Mouse (Mus musculus): ENCODE measurements at regions not wholly inside any gene's neighbourhood (a gene's known extent, or its start where the extent isn't known, plus 50 kb on each side); places are given as distances from the start of the nearest gene placed in this dataset.

DNA sequence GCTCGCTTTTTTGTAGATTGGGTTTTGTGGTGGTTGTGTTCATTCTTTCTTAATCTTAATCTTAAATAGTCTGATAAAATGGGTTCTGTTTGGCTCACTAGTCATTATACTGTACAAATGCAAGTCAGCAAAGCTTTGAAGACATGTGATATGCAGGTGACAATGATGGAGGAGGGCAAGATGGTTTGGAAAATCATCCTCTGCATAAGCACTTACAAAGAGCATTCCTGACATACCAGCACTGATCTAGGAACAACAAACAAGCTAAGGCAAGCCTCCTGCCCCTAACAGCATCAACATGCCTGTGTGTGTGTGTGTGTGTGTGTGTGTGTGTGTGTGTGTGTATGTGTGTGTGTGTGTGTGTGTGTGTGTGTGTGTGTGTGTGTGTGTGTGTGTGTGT is 514.3 kb downstream of the Tmem38b start:
- WGBS: 97% methylated on average over 1 of the region's 1 CpGs

GRCm38 (mm10) chr4:54353657-54354390 is 528.0 kb downstream of the Tmem38b start:
- Histone ChIP-seq H3K27ac (ENCODE audit: insufficient read depth, low read depth, low read length) (no peak overlapping the region), H3K4me3 (ENCODE audit: insufficient read depth, low read depth, low read length) (no peak overlapping the region), H3K4me1 (ENCODE audit: control insufficient read depth, insufficient read depth, low read length) (no peaks in the 10 kb centered on the region)
- 82% methylated on average over 8 of the region's 8 CpGs for WGBS
- TF ChIP-seq POLR2A (IDR thresholded peaks at IDR 0.05; ENCODE audit: insufficient read depth, low read depth, low read length): no peak
- no peak for TF ChIP-seq CTCF (IDR thresholded peaks at IDR 0.05; ENCODE audit: insufficient read depth, low read depth, low read length)

More for the DNA sequence above, 514.3 kb downstream of the Tmem38b start:
- Histone ChIP-seq H3K4me3 (ENCODE audit: insufficient read depth, low read depth, low read length) (no peak overlapping the region), H3K27ac (ENCODE audit: insufficient read depth, low read depth, low read length) (no peak overlapping the region), H3K4me1 (ENCODE audit: control insufficient read depth, insufficient read depth, low read length) (no peaks in the 10 kb centered on the region)
- TF ChIP-seq CTCF (IDR thresholded peaks at IDR 0.05; ENCODE audit: insufficient read depth, low read depth, low read length) (no peak), POLR2A (IDR thresholded peaks at IDR 0.05; ENCODE audit: insufficient read depth, low read depth, low read length) (no peak)

DNA sequence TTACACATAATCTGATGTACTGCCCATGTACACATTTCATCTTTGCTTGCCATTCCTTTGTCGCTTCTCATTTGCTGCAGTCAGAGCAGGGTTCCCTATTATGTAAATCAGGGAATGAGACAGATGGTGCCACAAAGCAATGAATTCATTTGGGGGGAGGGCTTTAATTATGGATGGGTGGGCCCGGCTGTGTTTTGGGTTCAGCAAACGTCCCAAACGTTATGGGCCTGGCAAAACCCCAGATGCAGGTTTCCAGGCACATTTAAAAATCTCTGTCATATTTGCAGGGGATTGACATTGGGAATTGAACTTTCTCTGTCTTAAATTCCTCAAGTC is 528.5 kb downstream of the Tmem38b start:
- WGBS: 37% methylated on average over 4 of the region's 4 CpGs
- Histone ChIP-seq H3K27ac (ENCODE audit: insufficient read depth, low read depth, low read length) (no peak overlapping the region), H3K4me3 (ENCODE audit: insufficient read depth, low read depth, low read length) (no peak overlapping the region), H3K4me1 (ENCODE audit: control insufficient read depth, insufficient read depth, low read length) (no peaks in the 10 kb centered on the region)
- TF ChIP-seq POLR2A (IDR thresholded peaks at IDR 0.05; ENCODE audit: insufficient read depth, low read depth, low read length): no peak

GRCm38 (mm10) chr4:54355381-54356040 is 529.7 kb downstream of the Tmem38b start:
- 80% methylated on average over 7 of the region's 7 CpGs for WGBS
- no peak overlapping the region for H3K4me3 ChIP-seq (ENCODE audit: insufficient read depth, low read depth, low read length)
- no peak overlapping the region for H3K27ac ChIP-seq (ENCODE audit: insufficient read depth, low read depth, low read length)
- H3K4me1 ChIP-seq (ENCODE audit: control insufficient read depth, insufficient read depth, low read length): no peaks in the 10 kb centered on the region
- TF ChIP-seq POLR2A (IDR thresholded peaks at IDR 0.05; ENCODE audit: insufficient read depth, low read depth, low read length) (no peak), CTCF (IDR thresholded peaks at IDR 0.05; ENCODE audit: insufficient read depth, low read depth, low read length) (no peak)

- TF ChIP-seq POLR2A (IDR thresholded peaks at IDR 0.05; ENCODE audit: insufficient read depth, low read depth, low read length) (no peak), CTCF (IDR thresholded peaks at IDR 0.05; ENCODE audit: insufficient read depth, low read depth, low read length) (no peak)
- 96% methylated on average over 2 of the region's 2 CpGs for WGBS
- Histone ChIP-seq H3K4me1 (ENCODE audit: control insufficient read depth, insufficient read depth, low read length) (no peaks in the 10 kb centered on the region), H3K4me3 (ENCODE audit: insufficient read depth, low read depth, low read length) (no peak overlapping the region), H3K27ac (ENCODE audit: insufficient read depth, low read depth, low read length) (no peak overlapping the region)
These were observed 530.2 kb downstream of the Tmem38b start for GRCm38 (mm10) chr4:54356041-54356427.

DNA sequence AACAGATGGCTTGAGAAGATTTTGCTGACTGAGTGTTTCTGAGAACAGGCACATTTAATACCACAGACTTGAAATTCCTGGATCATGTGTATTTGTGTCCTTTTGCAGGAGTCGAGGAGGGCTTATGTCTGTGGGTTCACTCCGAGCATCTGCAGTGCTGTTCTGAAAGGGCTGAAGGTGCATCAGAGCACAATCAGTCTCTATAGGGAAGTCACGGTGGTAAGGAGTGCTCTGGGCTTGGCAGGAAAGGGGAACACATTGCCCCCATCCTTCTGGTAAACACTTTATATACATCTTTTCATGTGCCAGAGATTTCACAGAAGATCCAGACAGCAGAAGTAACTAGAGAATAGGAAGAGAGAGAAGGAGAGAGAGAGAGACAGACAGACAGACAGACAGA is 545.1 kb downstream of the Tmem38b start:
- H3K4me1 ChIP-seq (ENCODE audit: control insufficient read depth, insufficient read depth, low read length): no peaks in the 10 kb centered on the region
- H3K4me3 ChIP-seq (ENCODE audit: insufficient read depth, low read depth, low read length): no peak overlapping the region
- 77% methylated on average over 3 of the region's 3 CpGs for WGBS
- no peak overlapping the region for H3K27ac ChIP-seq (ENCODE audit: insufficient read depth, low read depth, low read length)
- TF ChIP-seq CTCF (IDR thresholded peaks at IDR 0.05; ENCODE audit: insufficient read depth, low read depth, low read length) (no peak), POLR2A (IDR thresholded peaks at IDR 0.05; ENCODE audit: insufficient read depth, low read depth, low read length) (no peak)

DNA sequence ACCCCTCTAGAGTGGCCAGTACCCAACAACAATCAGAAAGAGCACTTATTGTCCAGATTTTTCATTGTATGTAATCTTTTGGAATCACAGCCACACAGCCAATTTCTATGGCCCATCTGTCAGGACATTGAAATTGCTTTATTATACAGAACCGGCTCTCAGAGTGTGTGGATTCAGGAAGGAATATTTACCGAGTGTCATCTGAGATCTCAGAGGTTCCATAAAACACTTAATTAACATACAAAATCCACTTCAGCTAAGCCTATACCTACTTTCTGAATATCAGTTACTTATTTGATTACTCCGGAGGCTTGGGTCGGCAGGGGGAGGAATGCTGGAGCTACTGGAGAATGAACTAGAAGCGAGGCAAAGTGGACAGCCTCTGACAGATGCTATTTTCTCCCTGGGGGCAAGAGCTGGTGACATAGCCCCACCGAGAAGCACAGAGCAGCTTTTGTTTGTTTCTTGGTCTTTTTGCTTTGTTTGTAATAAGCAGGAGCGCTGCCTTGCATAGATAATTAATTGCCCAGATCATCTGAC is 545.6 kb downstream of the Tmem38b start:
- Histone ChIP-seq H3K27ac (ENCODE audit: insufficient read depth, low read depth, low read length) (no peak overlapping the region), H3K4me3 (ENCODE audit: insufficient read depth, low read depth, low read length) (no peak overlapping the region), H3K4me1 (ENCODE audit: control insufficient read depth, insufficient read depth, low read length) (no peaks in the 10 kb centered on the region)
- WGBS: 24% methylated on average over 7 of the region's 7 CpGs
- TF ChIP-seq POLR2A (IDR thresholded peaks at IDR 0.05; ENCODE audit: insufficient read depth, low read depth, low read length) (no peak), CTCF (IDR thresholded peaks at IDR 0.05; ENCODE audit: insufficient read depth, low read depth, low read length) (no peak)

GRCm38 (mm10) chr4:54373606-54374005 is 547.8 kb downstream of the Tmem38b start:
- Histone ChIP-seq H3K27ac (ENCODE audit: insufficient read depth, low read depth, low read length) (no peak overlapping the region), H3K4me3 (ENCODE audit: insufficient read depth, low read depth, low read length) (no peak overlapping the region), H3K4me1 (ENCODE audit: control insufficient read depth, insufficient read depth, low read length) (no peaks in the 10 kb centered on the region)
- 64% methylated on average over 2 of the region's 2 CpGs for WGBS
- TF ChIP-seq POLR2A (IDR thresholded peaks at IDR 0.05; ENCODE audit: insufficient read depth, low read depth, low read length): no peak
- TF ChIP-seq CTCF (IDR thresholded peaks at IDR 0.05; ENCODE audit: insufficient read depth, low read depth, low read length): no peak

DNA sequence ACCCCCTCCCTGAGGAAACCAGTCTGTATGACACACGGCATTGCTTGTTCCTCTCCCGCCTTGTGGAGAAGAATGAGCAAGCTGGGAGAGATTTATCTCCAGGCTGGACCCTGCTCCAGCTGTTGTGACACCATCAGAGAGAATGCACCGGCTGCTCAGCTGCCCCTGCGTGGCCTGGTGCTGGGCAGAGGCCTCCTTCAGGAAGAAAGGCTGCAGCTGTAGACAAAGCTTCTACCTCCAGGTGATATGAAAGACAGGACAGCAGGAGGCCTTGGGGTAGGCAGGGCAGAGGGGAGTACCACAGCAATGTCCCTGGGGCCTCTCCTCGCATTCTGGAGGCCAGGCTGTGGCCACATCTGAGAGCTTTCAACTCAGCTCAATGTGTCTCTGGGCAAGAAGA is 548.6 kb downstream of the Tmem38b start:
- no peak overlapping the region for H3K27ac ChIP-seq (ENCODE audit: insufficient read depth, low read depth, low read length)
- no peak for TF ChIP-seq POLR2A (IDR thresholded peaks at IDR 0.05; ENCODE audit: insufficient read depth, low read depth, low read length)
- H3K4me3 ChIP-seq (ENCODE audit: insufficient read depth, low read depth, low read length): no peak overlapping the region
- 78% methylated on average over 5 of the region's 5 CpGs for WGBS
- H3K4me1 ChIP-seq (ENCODE audit: control insufficient read depth, insufficient read depth, low read length): no peaks in the 10 kb centered on the region

Measured in olfactory bulb, adult 2 months (tissue).